Mouse (Mus musculus): ENCODE data around the gene Kif26b. TPM values are rescaled to one million over a fixed set of nuclear protein-coding genes. Genes with fewer than 3 reads are reported as not detected.

The Kif26b gene
- total and polyA plus RNA-seq, 2 experiments from 2014 or later, result 3.4 to 33.7 TPM

DNA sequence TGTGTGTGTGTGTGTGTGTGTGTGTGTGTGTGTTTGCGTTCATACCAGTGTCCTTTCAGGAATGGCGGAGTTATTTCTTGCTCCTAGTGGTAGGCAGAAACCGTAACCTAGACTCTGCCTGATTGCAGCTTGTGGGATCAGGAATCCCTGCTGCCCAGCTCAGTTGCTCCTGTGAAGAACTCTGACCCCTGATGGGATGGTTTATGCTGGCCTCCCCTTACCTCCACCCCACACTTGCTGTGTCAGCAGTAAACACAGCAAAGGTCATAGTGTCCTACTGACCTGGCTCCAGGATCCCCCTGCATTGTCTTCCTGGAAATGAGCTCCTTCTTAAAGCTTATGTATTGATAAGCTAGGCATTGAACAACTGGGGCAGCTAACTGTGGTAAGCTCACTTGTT, 162.8 kb downstream of the Kif26b start:
- ATAC-seq, result no peak

DNA sequence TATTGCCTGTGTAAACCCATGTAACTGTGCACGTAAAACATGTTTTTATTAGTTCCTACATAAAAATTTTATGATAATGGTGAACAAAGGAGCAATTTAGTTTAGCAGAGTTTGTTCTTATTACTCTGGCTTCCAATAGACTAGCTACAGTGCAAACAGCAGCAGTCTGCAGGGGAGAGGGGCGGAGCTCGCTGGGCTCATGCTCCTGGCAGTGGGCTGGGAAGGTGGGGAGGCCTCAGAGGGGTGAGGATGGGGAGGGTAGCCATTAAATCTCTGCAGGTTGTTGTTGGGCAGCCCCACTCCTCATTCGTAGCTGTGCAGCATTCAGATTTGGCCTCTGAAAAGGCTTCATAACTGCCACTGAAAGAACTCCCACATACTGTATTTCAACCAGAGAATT, 171.2 kb downstream of the Kif26b start:
- no peaks in the 10 kb centered on the region for H3K27me3 ChIP-seq (ENCODE audit: insufficient read depth, low read length)
- H3K4me3 ChIP-seq (ENCODE audit: low read depth, low read length), result no peak overlapping the region

More for the DNA sequence above, 162.8 kb downstream of the Kif26b start:
- no peak overlapping the region for H3K9ac ChIP-seq
- 90% methylated on average over 3 of the region's 3 CpGs for WGBS
- H3K36me3 ChIP-seq (ENCODE audit: insufficient read depth), result no peaks in the 10 kb centered on the region
- H3K4me1 ChIP-seq (ENCODE audit: insufficient read depth), result no peaks in the 10 kb centered on the region
- TF ChIP-seq CTCF (IDR thresholded peaks at IDR 0.05; ENCODE audit: low read depth), result no peak
- no peaks in the 10 kb centered on the region for H3K27me3 ChIP-seq (ENCODE audit: insufficient read depth, low read length)
- no peak overlapping the region for H3K4me2 ChIP-seq (ENCODE audit: low read depth)
- H3K9me3 ChIP-seq (ENCODE audit: low read length), result no peaks in the 10 kb centered on the region
- no peak overlapping the region for H3K4me3 ChIP-seq (ENCODE audit: low read depth, low read length)
- DNase-seq, result no peak
- H3K27ac ChIP-seq (ENCODE audit: low read depth, low read length), result no peak overlapping the region

DNA sequence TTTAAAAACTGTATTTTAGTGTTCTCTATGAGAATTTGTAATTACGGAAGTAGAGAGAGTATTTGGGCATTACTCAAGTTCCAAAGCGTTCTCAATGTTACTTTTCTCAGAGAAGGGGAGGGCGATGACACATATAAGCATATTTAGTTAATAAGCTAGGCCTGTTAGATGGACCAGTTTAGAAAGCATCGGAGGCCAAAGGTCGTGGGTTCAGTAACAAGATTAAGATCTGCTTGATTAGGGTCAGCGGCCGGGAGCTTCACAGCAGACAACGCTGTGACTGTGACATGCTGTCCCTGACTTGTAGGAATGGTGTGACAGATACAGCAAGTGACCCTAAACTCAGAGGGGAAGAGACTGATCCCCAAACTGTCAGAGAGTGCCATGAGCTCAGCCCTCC, 174.6 kb downstream of the Kif26b start:
- DNase-seq (no peak), ATAC-seq (no peak)
- Histone ChIP-seq H3K4me1 (ENCODE audit: insufficient read depth) (no peaks in the 10 kb centered on the region), H3K27me3 (ENCODE audit: insufficient read depth, low read length) (no peaks in the 10 kb centered on the region), H3K36me3 (ENCODE audit: insufficient read depth) (no peaks in the 10 kb centered on the region), H3K9ac (no peak overlapping the region), H3K4me3 (ENCODE audit: low read depth, low read length) (no peak overlapping the region), H3K9me3 (ENCODE audit: low read length) (no peaks in the 10 kb centered on the region), H3K4me2 (ENCODE audit: low read depth) (no peak overlapping the region), H3K27ac (ENCODE audit: low read depth, low read length) (no peak overlapping the region)
- TF ChIP-seq CTCF (IDR thresholded peaks at IDR 0.05; ENCODE audit: low read depth), result no peak
- 73% methylated on average over 8 of the region's 8 CpGs for WGBS

More for the DNA sequence above, 171.2 kb downstream of the Kif26b start:
- Histone ChIP-seq H3K4me2 (ENCODE audit: low read depth) (no peak overlapping the region), H3K9ac (no peak overlapping the region), H3K36me3 (ENCODE audit: insufficient read depth) (no peaks in the 10 kb centered on the region), H3K9me3 (ENCODE audit: low read length) (no peaks in the 10 kb centered on the region), H3K4me1 (ENCODE audit: insufficient read depth) (no peaks in the 10 kb centered on the region), H3K27ac (ENCODE audit: low read depth, low read length) (no peak overlapping the region)
- TF ChIP-seq CTCF (IDR thresholded peaks at IDR 0.05; ENCODE audit: low read depth), result no peak
- DNase-seq (no peak), ATAC-seq (no peak)
- 56% methylated on average over 4 of the region's 4 CpGs for WGBS

DNA sequence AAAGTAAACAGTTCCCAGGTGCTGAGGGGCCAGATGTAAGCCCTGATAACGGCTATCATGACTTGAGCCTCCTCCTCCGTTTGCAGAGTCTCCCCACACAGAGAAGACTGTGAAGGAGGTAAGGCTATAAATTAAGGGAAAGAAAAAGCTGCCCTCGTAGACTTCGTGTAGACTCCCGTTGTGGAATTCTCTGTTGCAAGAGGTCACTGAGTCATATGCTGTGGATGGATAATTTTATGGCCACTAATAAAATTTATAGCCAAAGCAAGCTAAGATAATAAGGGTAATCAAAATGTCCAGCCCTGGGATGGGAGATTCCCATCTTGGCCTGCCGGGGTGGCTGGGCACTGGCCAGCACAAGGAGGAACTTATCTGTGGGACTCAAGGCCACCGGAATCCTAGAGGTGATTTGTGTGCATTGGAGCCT, 179.0 kb downstream of the Kif26b start:
- H3K4me2 ChIP-seq (ENCODE audit: low read depth), result no peak overlapping the region
- TF ChIP-seq CTCF (IDR thresholded peaks at IDR 0.05; ENCODE audit: low read depth), result no peak
- DNase-seq (no peak), ATAC-seq (no peak)
- no peaks in the 10 kb centered on the region for H3K9me3 ChIP-seq (ENCODE audit: low read length)
- H3K27me3 ChIP-seq (ENCODE audit: insufficient read depth, low read length), result no peaks in the 10 kb centered on the region
- H3K27ac ChIP-seq (ENCODE audit: low read depth, low read length), result no peak overlapping the region
- no peaks in the 10 kb centered on the region for H3K36me3 ChIP-seq (ENCODE audit: insufficient read depth)
- H3K4me1 ChIP-seq (ENCODE audit: insufficient read depth), result no peaks in the 10 kb centered on the region
- H3K4me3 ChIP-seq (ENCODE audit: low read depth, low read length), result no peak overlapping the region
- no peak overlapping the region for H3K9ac ChIP-seq
- 83% methylated on average over 7 of the region's 7 CpGs for WGBS

DNA sequence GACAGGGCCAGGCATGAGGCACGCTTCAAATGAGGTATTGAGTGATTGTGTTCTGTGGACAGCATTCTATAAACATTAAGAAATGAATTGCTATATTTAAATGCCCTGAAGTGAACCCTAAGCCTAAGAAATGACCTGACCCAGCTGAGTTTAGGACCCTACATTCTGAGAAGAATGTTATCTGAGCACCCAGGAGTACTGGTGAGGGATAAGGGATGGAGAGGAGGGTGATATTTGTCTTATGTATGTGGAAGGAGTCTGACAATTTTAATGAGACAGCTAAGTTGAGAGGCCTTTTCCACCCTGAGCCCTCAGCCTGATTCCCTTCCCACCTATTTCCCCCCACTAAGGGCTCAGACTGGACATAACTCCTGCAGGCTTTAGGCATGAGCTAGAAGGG, 179.4 kb downstream of the Kif26b start:
- ATAC-seq (no peak), DNase-seq (no peak)
- Histone ChIP-seq H3K27me3 (ENCODE audit: insufficient read depth, low read length) (no peaks in the 10 kb centered on the region), H3K9me3 (ENCODE audit: low read length) (no peaks in the 10 kb centered on the region), H3K27ac (ENCODE audit: low read depth, low read length) (no peak overlapping the region), H3K9ac (no peak overlapping the region), H3K4me3 (ENCODE audit: low read depth, low read length) (no peak overlapping the region), H3K36me3 (ENCODE audit: insufficient read depth) (no peaks in the 10 kb centered on the region), H3K4me2 (ENCODE audit: low read depth) (no peak overlapping the region), H3K4me1 (ENCODE audit: insufficient read depth) (no peaks in the 10 kb centered on the region)
- WGBS, result 91% methylated on average over 1 of the region's 1 CpGs
- no peak for TF ChIP-seq CTCF (IDR thresholded peaks at IDR 0.05; ENCODE audit: low read depth)

DNA sequence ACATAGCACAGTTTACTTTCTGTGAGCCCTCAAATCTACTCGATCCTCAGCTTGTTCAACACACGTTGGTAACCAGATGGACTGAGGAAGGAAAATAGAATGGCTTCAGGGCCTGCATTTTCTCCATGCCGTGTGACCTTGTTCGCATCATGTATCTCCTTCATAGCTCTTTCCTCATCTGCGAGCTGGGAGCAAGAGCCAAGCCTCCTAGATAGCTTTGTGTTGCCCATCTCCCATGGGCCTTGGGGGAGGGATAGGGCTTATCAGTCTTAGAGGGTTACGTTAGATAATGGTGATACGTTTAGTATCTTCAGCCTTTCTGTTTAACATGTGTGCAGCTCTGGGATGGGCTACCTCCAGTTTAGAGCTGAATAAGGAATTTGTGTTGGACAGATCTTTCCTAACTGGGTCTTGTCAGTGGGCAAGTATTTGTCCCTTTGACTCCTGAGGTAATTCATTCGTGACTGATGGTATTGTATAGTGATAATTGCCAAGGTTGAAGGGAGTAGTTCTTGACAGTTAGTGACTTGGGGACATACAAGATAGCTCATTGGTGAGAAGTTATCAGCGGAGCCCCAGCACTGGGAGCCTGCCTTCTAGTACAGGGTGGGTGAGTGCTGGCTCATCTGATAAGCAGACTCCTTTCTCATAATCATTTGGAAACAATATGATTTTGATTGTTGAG, 183.4 kb downstream of the Kif26b start:
- TF ChIP-seq CTCF (IDR thresholded peaks at IDR 0.05; ENCODE audit: low read depth), result no peak
- 88% methylated on average over 9 of the region's 9 CpGs for WGBS
- ATAC-seq, result no peak

DNA sequence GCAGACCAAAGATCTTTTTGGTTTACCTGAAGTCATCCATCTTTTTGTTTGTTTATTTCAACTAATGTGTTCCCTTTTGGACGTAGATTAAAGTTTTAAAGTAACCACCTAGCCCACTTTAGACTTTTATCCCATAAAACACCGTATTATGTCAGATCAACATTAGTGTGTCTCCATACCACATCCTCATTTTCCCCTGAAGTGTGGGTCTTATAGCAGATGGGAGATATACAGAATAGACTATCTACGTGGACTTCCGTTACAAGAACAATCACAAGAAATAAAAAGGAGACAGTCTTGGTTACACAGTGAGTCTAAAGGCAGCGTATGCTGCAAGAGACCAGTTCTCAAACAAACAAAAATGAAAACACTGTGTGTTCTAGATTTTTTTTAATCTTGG, 185.3 kb downstream of the Kif26b start:
- Histone ChIP-seq H3K27me3 (ENCODE audit: insufficient read depth, low read length) (no peaks in the 10 kb centered on the region), H3K4me2 (ENCODE audit: low read depth) (no peak overlapping the region), H3K4me3 (ENCODE audit: low read depth, low read length) (no peak overlapping the region), H3K27ac (ENCODE audit: low read depth, low read length) (no peak overlapping the region), H3K9ac (no peak overlapping the region), H3K9me3 (ENCODE audit: low read length) (no peaks in the 10 kb centered on the region), H3K36me3 (ENCODE audit: insufficient read depth) (no peaks in the 10 kb centered on the region), H3K4me1 (ENCODE audit: insufficient read depth) (no peaks in the 10 kb centered on the region)
- no peak for ATAC-seq
- no peak for TF ChIP-seq CTCF (IDR thresholded peaks at IDR 0.05; ENCODE audit: low read depth)
- DNase-seq, result no peak
- 93% methylated on average over 5 of the region's 5 CpGs for WGBS

More for the DNA sequence above, 183.4 kb downstream of the Kif26b start:
- H3K4me2 ChIP-seq (ENCODE audit: low read depth), result no peak overlapping the region
- no peaks in the 10 kb centered on the region for H3K27me3 ChIP-seq (ENCODE audit: insufficient read depth, low read length)
- no peaks in the 10 kb centered on the region for H3K36me3 ChIP-seq (ENCODE audit: insufficient read depth)
- H3K9me3 ChIP-seq (ENCODE audit: low read length), result no peaks in the 10 kb centered on the region
- no peak overlapping the region for H3K9ac ChIP-seq
- H3K4me3 ChIP-seq (ENCODE audit: low read depth, low read length), result no peak overlapping the region
- DNase-seq, result no peak
- no peak overlapping the region for H3K27ac ChIP-seq (ENCODE audit: low read depth, low read length)
- H3K4me1 ChIP-seq (ENCODE audit: insufficient read depth), result no peaks in the 10 kb centered on the region
